Mouse (Mus musculus): Measurements from ENCODE around the gene Wrb. TPM values are rescaled to one million over a fixed set of nuclear protein-coding genes. Genes with fewer than 3 reads are reported as not detected.

Wrb gene
- total RNA-seq, 1 experiment from 2014 or later, result 17.7 TPM

GRCm38 (mm10) chr16:96158511-96159080, 13.4 kb downstream of the Wrb start:
- peak; percentile 57 for DNase-seq

- peak; percentile 79 for DNase-seq
These were observed 14.0 kb downstream of the Wrb start for GRCm38 (mm10) chr16:96159091-96159731.

GRCm38 (mm10) chr16:96159794-96160346, 14.7 kb downstream of the Wrb start:
- no peak for DNase-seq

GRCm38 (mm10) chr16:96160927-96161326, 15.7 kb downstream of the Wrb start:
- no peak for DNase-seq

GRCm38 (mm10) chr16:96161336-96161735, 16.1 kb downstream of the Wrb start:
- DNase-seq, result no peak

GRCm38 (mm10) chr16:96165723-96166264, 20.6 kb downstream of the Wrb start:
- DNase-seq, result no peak

GRCm38 (mm10) chr16:96168837-96169236, 23.6 kb downstream of the Wrb start:
- no peak for DNase-seq

GRCm38 (mm10) chr16:96173648-96174047, 28.4 kb downstream of the Wrb start:
- no peak for DNase-seq

GRCm38 (mm10) chr16:96175399-96175798, 30.2 kb downstream of the Wrb start:
- DNase-seq, result no peak

- no peak for DNase-seq
These were observed 33.9 kb downstream of the Wrb start for GRCm38 (mm10) chr16:96179156-96179555.

- DNase-seq, result no peak
These were observed 42.4 kb downstream of the Wrb start for GRCm38 (mm10) chr16:96187619-96188018.

- DNase-seq, result peak; percentile 100
These were observed 46.6 kb downstream of the Wrb start, which contains the start of gene Lca5l for GRCm38 (mm10) chr16:96191531-96192506. TSS of gene Lca5l (minus strand) at chr16:96192271.

- peak; percentile 85 for DNase-seq
These were observed 54.9 kb downstream of the Wrb start, which contains the start of gene Sh3bgr for GRCm38 (mm10) chr16:96199913-96200701. TSS of gene Sh3bgr (plus strand) at chr16:96200450.

- DNase-seq, result no peak
These were observed 55.5 kb downstream of the Wrb start for GRCm38 (mm10) chr16:96200702-96201028.

- DNase-seq, result no peak
These were observed 56.5 kb downstream of the Wrb start for GRCm38 (mm10) chr16:96201485-96202232.

Other genes with a start within 250 kb of the Wrb start
- gene Psmg1, start 154.4 kb upstream of the Wrb start, total RNA-seq (2021), result 35.4 and 38.8 TPM in 2 replicates
- gene Brwd1, start 62.9 kb upstream of the Wrb start, total RNA-seq (2021), result 70.4 and 74.8 TPM in 2 replicates
- gene Hmgn1, start 17.7 kb upstream of the Wrb start, total RNA-seq (2021), result 234 and 260 TPM in 2 replicates
- gene Lca5l, start 46.9 kb downstream of the Wrb start, total RNA-seq (2021), result 0.85 and 2.5 TPM in 2 replicates
- 7.9 and 9.9 TPM in 2 replicates for gene Sh3bgr, start 55.0 kb downstream of the Wrb start, total RNA-seq (2021)
- 0.30 TPM in 1 of 2 replicates, not detected in the other for gene B3galt5, start 90.4 kb downstream of the Wrb start, total RNA-seq (2021)

All from adrenal gland, postnatal 14 days (tissue).